Mouse (Mus musculus) stomach, embryonic 15.5 days (tissue): ENCODE data around the gene Gchfr. TPM values are rescaled to one million over a fixed set of nuclear protein-coding genes. Genes with fewer than 3 reads are reported as not detected.

Experiments
- ATAC-seq: fragments of 200-750 bp; cut with Nextera tagmentation; 2 replicates; pipeline ENCODE4 v1.8.0; 2017; ENCODE audit warnings: low read depth, moderate number of reproducible peaks, moderate TSS enrichment; ENCODE audit not compliant: insufficient read depth, low FRiP score
- H3K27ac ChIP-seq: fragments of 300-500 bp; sonication (generic); 2 replicates; pipeline ENCODE4 v1.5.1; 2015; ENCODE audit warnings: mild to moderate bottlenecking, inconsistent platforms
- H3K27me3 ChIP-seq: fragments of 300-500 bp; sonication (generic); replicated peaks from 2 replicates; pipeline ENCODE4 v1.6.1; 2015; ENCODE audit warnings: inconsistent platforms
- H3K36me3 ChIP-seq: fragments of 300-500 bp; sonication (generic); 2 replicates; pipeline ENCODE4 v1.6.1; 2015; ENCODE audit warnings: inconsistent platforms
- H3K4me1 ChIP-seq: fragments of 300-500 bp; sonication (generic); 2 replicates; pipeline ENCODE4 v1.6.1; 2015; ENCODE audit warnings: inconsistent platforms
- H3K4me2 ChIP-seq: fragments of 300-500 bp; sonication (generic); 2 replicates; pipeline ENCODE4 v1.6.1; 2015; ENCODE audit warnings: mild to moderate bottlenecking, inconsistent platforms
- H3K4me3 ChIP-seq: fragments of 300-500 bp; sonication (generic); replicated peaks from 2 replicates; pipeline ENCODE4 v1.5.1; 2015; ENCODE audit warnings: inconsistent platforms
- H3K9ac ChIP-seq: fragments of 300-500 bp; sonication (generic); 2 replicates; pipeline ENCODE4 v1.6.1; 2015; ENCODE audit warnings: inconsistent platforms
- H3K9me3 ChIP-seq: fragments of 300-500 bp; sonication (generic); 2 replicates; pipeline ENCODE4 v1.6.1; 2016; ENCODE audit warnings: inconsistent platforms
- WGBS: fragments of 180-500 bp; shearing (Covaris S2); methylation state at CpG from one replicate; pipeline ENCODE4 v1.1.7; 2015; 5-methylcytosine and 5-hydroxymethylcytosine counted together
- polyA plus RNA-seq: library from polyadenylated mRNA; unstranded; fragments of >200 nt; fragmentation: Nextera tagmentation; extraction: Ambion mirVana; gene quantifications from 2 replicates; pipeline ENCODE4 v1.2.1, GENCODE M21; 2015

The Gchfr gene
- polyA plus RNA-seq, 1 experiment from 2014 or later: 16.4 TPM

- Histone ChIP-seq H3K9ac (peak within 1 kb of the TSS; percentile 92), H3K27me3 (no peaks in the 10 kb centered on the region), H3K36me3 (peaks cover 5% of the 10 kb centered on the region; the same call in 1 of the 2 replicates), H3K9me3 (no peaks in the 10 kb centered on the region), H3K27ac (peak within 1 kb of the TSS; percentile 35; the same call in 1 of the 2 replicates), H3K4me2 (peak within 1 kb of the TSS; percentile 88), H3K4me3 (peak within 1 kb of the TSS; percentile 99), H3K4me1 (peaks cover 11% of the 10 kb centered on the region; the same call in 1 of the 2 replicates)
- under 1% methylated on average over 56 of the region's 57 CpGs for WGBS
- ATAC-seq: peak; percentile 81
These were observed 10.6 kb upstream of the Gchfr start, which contains the start of gene Rmdn3 for GRCm38 (mm10) chr2:119156681-119157572. Gene Rmdn3 (minus strand): TSS chr2:119157034.

GRCm38 (mm10) chr2:119157836-119158235 is 9.7 kb upstream of the Gchfr start:
- no peaks in the 10 kb centered on the region for H3K9me3 ChIP-seq
- H3K4me2 ChIP-seq: no peak overlapping the region
- ATAC-seq: no peak
- H3K4me3 ChIP-seq: no peak overlapping the region
- no peaks in the 10 kb centered on the region; the same call in 1 of the 2 replicates for H3K36me3 ChIP-seq
- peaks cover 11% of the 10 kb centered on the region; the same call in 1 of the 2 replicates for H3K4me1 ChIP-seq
- no peak overlapping the region for H3K27ac ChIP-seq
- H3K27me3 ChIP-seq: no peaks in the 10 kb centered on the region
- no peak overlapping the region for H3K9ac ChIP-seq

GRCm38 (mm10) chr2:119161247-119161646 is 6.3 kb upstream of the Gchfr start:
- H3K4me1 ChIP-seq: 0 out of 2 replicates have a peak, but pooled peaks cover 4% of the 10 kb centered on the region
- H3K4me2 ChIP-seq: no peak overlapping the region
- no peaks in the 10 kb centered on the region for H3K36me3 ChIP-seq
- no peak overlapping the region for H3K9ac ChIP-seq
- ATAC-seq: no peak
- WGBS: 30% methylated on average over 2 of the region's 2 CpGs
- no peak overlapping the region for H3K4me3 ChIP-seq
- no peaks in the 10 kb centered on the region for H3K9me3 ChIP-seq
- H3K27me3 ChIP-seq: no peaks in the 10 kb centered on the region
- H3K27ac ChIP-seq: no peak overlapping the region

- no peaks in the 10 kb centered on the region for H3K9me3 ChIP-seq
- H3K4me3 ChIP-seq: no peak overlapping the region
- 58% methylated on average over 3 of the region's 3 CpGs for WGBS
- H3K9ac ChIP-seq: no peak overlapping the region
- H3K27ac ChIP-seq: no peak overlapping the region
- no peaks in the 10 kb centered on the region for H3K36me3 ChIP-seq
- no peak for ATAC-seq
- H3K27me3 ChIP-seq: no peaks in the 10 kb centered on the region
- no peak overlapping the region for H3K4me2 ChIP-seq
- peaks cover 12% of the 10 kb centered on the region for H3K4me1 ChIP-seq
These were observed 4.4 kb upstream of the Gchfr start for GRCm38 (mm10) chr2:119163135-119163534.

- Histone ChIP-seq H3K27ac (no peak overlapping the region), H3K4me1 (peaks cover 12% of the 10 kb centered on the region), H3K4me2 (no peak overlapping the region), H3K36me3 (no peaks in the 10 kb centered on the region), H3K27me3 (no peaks in the 10 kb centered on the region), H3K4me3 (no peak overlapping the region), H3K9ac (no peak overlapping the region), H3K9me3 (no peaks in the 10 kb centered on the region)
- ATAC-seq: no peak
- WGBS: 93% methylated on average over 4 of the region's 4 CpGs
These were observed 3.6 kb upstream of the Gchfr start for GRCm38 (mm10) chr2:119163999-119164398.

GRCm38 (mm10) chr2:119165401-119165800 is 2.2 kb upstream of the Gchfr start:
- ATAC-seq: no peak
- Histone ChIP-seq H3K9ac (no peak overlapping the region), H3K4me1 (peaks cover 12% of the 10 kb centered on the region), H3K36me3 (no peaks in the 10 kb centered on the region), H3K27me3 (no peaks in the 10 kb centered on the region), H3K4me3 (no peak overlapping the region), H3K9me3 (no peaks in the 10 kb centered on the region), H3K4me2 (no peak overlapping the region), H3K27ac (no peak overlapping the region)

GRCm38 (mm10) chr2:119167866-119168256 is 288 bp downstream of the Gchfr start:
- Histone ChIP-seq H3K27me3 (no peaks in the 10 kb centered on the region), H3K4me1 (peaks cover 22% of the 10 kb centered on the region), H3K4me3 (peak overlapping the region; percentile 57), H3K36me3 (0 out of 2 replicates have a peak, but pooled peaks cover 4% of the 10 kb centered on the region), H3K9ac (peak overlapping the region; percentile 38; the same call in 1 of the 2 replicates), H3K27ac (no peak overlapping the region), H3K4me2 (peak overlapping the region; percentile 100), H3K9me3 (no peaks in the 10 kb centered on the region)
- ATAC-seq: 0 out of 2 replicates have a peak, but pooled peaks have one; percentile 3
- 3% methylated on average over 26 of the region's 26 CpGs for WGBS

- Histone ChIP-seq H3K36me3 (0 out of 2 replicates have a peak, but pooled peaks cover 4% of the 10 kb centered on the region), H3K27me3 (no peaks in the 10 kb centered on the region), H3K4me3 (no peak overlapping the region), H3K4me2 (no peak overlapping the region), H3K9me3 (no peaks in the 10 kb centered on the region), H3K4me1 (peaks cover 28% of the 10 kb centered on the region), H3K27ac (no peak overlapping the region), H3K9ac (no peak overlapping the region)
- WGBS: 94% methylated on average over 2 of the region's 2 CpGs
- ATAC-seq: no peak
These were observed 2.7 kb downstream of the Gchfr start for GRCm38 (mm10) chr2:119170282-119170681.

- no peak overlapping the region for H3K27ac ChIP-seq
- 63% methylated on average over 8 of the region's 8 CpGs for WGBS
These were observed 4.0 kb downstream of the Gchfr start for GRCm38 (mm10) chr2:119171574-119171973.

GRCm38 (mm10) chr2:119172446-119172845 is 4.9 kb downstream of the Gchfr start:
- WGBS: 85% methylated on average over 7 of the region's 7 CpGs
- Histone ChIP-seq H3K36me3 (0 out of 2 replicates have a peak, but pooled peaks cover 7% of the 10 kb centered on the region), H3K27me3 (no peaks in the 10 kb centered on the region), H3K9me3 (no peaks in the 10 kb centered on the region), H3K4me2 (no peak overlapping the region), H3K4me3 (no peak overlapping the region), H3K9ac (no peak overlapping the region), H3K4me1 (peaks cover 21% of the 10 kb centered on the region), H3K27ac (no peak overlapping the region)
- ATAC-seq: no peak

More at GRCm38 (mm10) chr2:119171574-119171973, 4.0 kb downstream of the Gchfr start:
- Histone ChIP-seq H3K9ac (no peak overlapping the region), H3K27me3 (no peaks in the 10 kb centered on the region), H3K4me3 (no peak overlapping the region), H3K4me2 (no peak overlapping the region), H3K36me3 (0 out of 2 replicates have a peak, but pooled peaks cover 4% of the 10 kb centered on the region), H3K4me1 (peaks cover 28% of the 10 kb centered on the region), H3K9me3 (no peaks in the 10 kb centered on the region)
- ATAC-seq: no peak

GRCm38 (mm10) chr2:119172862-119173576 is 5.4 kb downstream of the Gchfr start:
- Histone ChIP-seq H3K9ac (no peak overlapping the region), H3K4me2 (peak overlapping the region; percentile 12; the same call in 1 of the 2 replicates), H3K9me3 (no peaks in the 10 kb centered on the region), H3K36me3 (0 out of 2 replicates have a peak, but pooled peaks cover 7% of the 10 kb centered on the region), H3K4me1 (peaks cover 16% of the 10 kb centered on the region), H3K27me3 (no peaks in the 10 kb centered on the region), H3K27ac (peak overlapping the region; percentile 11; the same call in 1 of the 2 replicates), H3K4me3 (no peak overlapping the region)
- 21% methylated on average over 13 of the region's 13 CpGs for WGBS
- 0 out of 2 replicates have a peak, but pooled peaks have one; percentile 36 for ATAC-seq
